ENCODE assay signal across 8 mouse cellular contexts in genomic region chr8:96680416-96681027, GRCm38 (mm10).
DNase-seq lines count a peak whose midpoint lies in the region; TF ChIP-seq lines count a peak whose summit lies in the region.

No protein-coding gene starts in this region.

- intact Hi-C loops in gastrocnemius, adult 2 months (cut with DNase I) = no loop called here

- peak overlapping the region; percentile 57 for H3K4me3 ChIP-seq in testis, adult 2 months (ENCODE audit: control insufficient read depth, low read depth, low read length)
- H3K4me3 ChIP-seq in gastrocnemius, adult 2 months = no peak overlapping the region

- no peak for TF ChIP-seq CTCF in testis, adult 2 months (IDR thresholded peaks at IDR 0.05; ENCODE audit: control insufficient read depth, insufficient read depth, insufficient replicate concordance, low read depth, low read length)
- no peak for TF ChIP-seq CTCF in gastrocnemius, adult 2 months (IDR thresholded peaks at IDR 0.05)

- H3K27ac ChIP-seq in testis, adult 2 months (ENCODE audit: control insufficient read depth, insufficient read depth, low read depth, low read length) = no peak overlapping the region
- H3K27ac ChIP-seq in gastrocnemius, adult 2 months = no peak overlapping the region

- no peak for DNase-seq in testis, postnatal 10 days (ENCODE audit: low spot score)
- DNase-seq in cerebellum, postnatal 4 days (ENCODE audit: low spot score in 2 of 2) = peak; percentile 43 to 80
- DNase-seq in layer of hippocampus, postnatal 36 days = peak; percentile 43 to 50
- DNase-seq in testis, postnatal 14 days (ENCODE audit: low spot score) = peak; percentile 3
- no peak for DNase-seq in kidney, postnatal 10 days
- no peak for DNase-seq in spleen, postnatal 36 days (ENCODE audit: low spot score in 2 of 2)
- DNase-seq in gastrocnemius, adult 2 months = no peak

- no peaks in the 10 kb centered on the region for H3K36me3 ChIP-seq in testis, adult 2 months (ENCODE audit: control insufficient read depth, insufficient read depth, low read length)

- peaks cover 4% of the 10 kb centered on the region for H3K4me1 ChIP-seq in testis, adult 2 months (ENCODE audit: control insufficient read depth, insufficient read depth, low read length)

- no peaks in the 10 kb centered on the region for H3K27me3 ChIP-seq in testis, adult 2 months (ENCODE audit: control insufficient read depth, insufficient read depth, low read length)

- no peak for TF ChIP-seq POLR2A in testis, adult 2 months (IDR thresholded peaks at IDR 0.05; ENCODE audit: control insufficient read depth, low read depth, low read length)

Comparison
In these comparisons a context has a peak if more than half of its experiments do, and no peak if none do; other contexts are left out.
1. DNase-seq: peak in cerebellum, postnatal 4 days (2 of 2), layer of hippocampus, postnatal 36 days (2 of 2) and testis, postnatal 14 days (single experiment); none in testis, postnatal 10 days (single experiment), kidney, postnatal 10 days (single experiment), spleen, postnatal 36 days (0 of 2) and gastrocnemius, adult 2 months (single experiment).